Mouse (Mus musculus) leukemia stem cell, adult 10-12 weeks (primary cell): Measurements from ENCODE around the gene Cd300ld3. TPM values are rescaled to one million over a fixed set of nuclear protein-coding genes. Genes with fewer than 3 reads are reported as not detected.

ENCODE experiments used
- polyA plus RNA-seq: library from polyadenylated mRNA; stranded (reverse); fragments of >175 nt; gene quantifications from 2 replicates; pipeline ENCODE4 v1.2.3, GENCODE M21; 2012; ENCODE audit warnings: low replicate concordance

Cd300ld3 gene
- polyA plus RNA-seq = 0.22 and 0.62 TPM in 2 replicates

GRCm38 (mm10) chr11:115048259-115048658 lies at the start of gene Cd300ld3:
Gene Cd300ld3 (minus strand): TSS chr11:115048409.

GRCm38 (mm10) chr11:115091362-115091901 lies 43.2 kb upstream of the Cd300ld3 start, which contains the start of gene Rab37:
Gene Rab37 (plus strand): TSS chr11:115091431.

DNA sequence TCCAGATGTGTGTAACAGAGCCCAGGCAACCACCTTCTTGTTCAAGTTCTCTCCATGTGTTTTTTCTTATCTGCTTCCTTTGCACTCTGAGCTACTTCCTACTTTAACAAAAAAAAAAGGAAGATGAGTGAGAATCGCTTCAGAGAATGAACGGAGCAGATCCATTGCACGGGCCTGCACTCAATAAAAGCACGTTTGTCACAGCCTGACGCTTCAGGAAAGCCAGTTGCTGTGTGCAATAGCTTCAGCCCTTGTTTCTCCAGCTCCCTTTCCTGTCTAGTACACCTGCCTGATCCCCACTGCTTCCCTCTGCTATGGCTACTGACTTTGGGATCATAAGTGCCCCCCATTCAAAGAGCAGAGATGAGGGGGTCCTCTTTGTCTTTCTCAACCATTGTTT lies 13.9 kb upstream of the Cd300ld3 start, which contains the start of gene Cd300e:
Gene Cd300e, minus strand, starts transcription at position 101 of the 400 bp plus-strand sequence.

DNA sequence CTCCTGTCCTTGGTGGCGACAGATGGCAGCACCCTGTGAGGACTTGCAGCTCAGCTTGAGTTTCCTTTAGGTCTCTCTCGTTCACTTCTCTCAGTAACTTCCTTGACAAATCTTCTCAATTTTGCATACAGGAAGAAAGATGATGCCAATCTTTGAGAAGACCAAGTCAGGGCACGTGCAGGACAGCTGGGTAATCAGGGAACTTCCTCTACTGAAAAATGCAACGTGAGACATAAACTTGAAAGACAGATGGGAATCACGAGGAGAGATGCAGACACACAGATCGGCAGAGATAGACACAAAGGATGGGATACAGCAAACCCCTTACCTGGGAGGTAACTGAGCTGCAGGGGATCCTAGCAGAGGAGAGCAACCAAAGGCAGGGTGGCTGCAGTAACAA lies 10.5 kb downstream of the Cd300ld3 start, which contains the start of gene Cd300ld5:
Gene Cd300ld5, minus strand, starts transcription at position 101 of the 400 bp plus-strand sequence.

DNA sequence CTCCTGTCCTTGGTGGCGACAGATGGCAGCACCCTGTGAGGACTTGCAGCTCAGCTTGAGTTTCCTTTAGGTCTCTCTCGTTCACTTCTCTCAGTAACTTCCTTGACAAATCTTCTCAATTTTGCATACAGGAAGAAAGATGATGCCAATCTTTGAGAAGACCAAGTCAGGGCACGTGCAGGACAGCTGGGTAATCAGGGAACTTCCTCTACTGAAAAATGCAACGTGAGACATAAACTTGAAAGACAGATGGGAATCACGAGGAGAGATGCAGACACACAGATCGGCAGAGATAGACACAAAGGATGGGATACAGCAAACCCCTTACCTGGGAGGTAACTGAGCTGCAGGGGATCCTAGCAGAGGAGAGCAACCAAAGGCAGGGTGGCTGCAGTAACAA lies 21.3 kb downstream of the Cd300ld3 start, which contains the start of gene Cd300ld4:
Gene Cd300ld4, minus strand, starts transcription at position 101 of the 400 bp plus-strand sequence.

GRCm38 (mm10) chr11:115016093-115016492 lies 32.1 kb downstream of the Cd300ld3 start, which contains the start of gene Cd300ld2:
Gene Cd300ld2 (minus strand): TSS chr11:115016193.

GRCm38 (mm10) chr11:115001474-115002040 lies 46.7 kb downstream of the Cd300ld3 start, which contains the start of gene Cd300c2:
Gene Cd300c2 (minus strand): TSS chr11:115001880.

Other genes with a start within 250 kb of the Cd300ld3 start
- 0.27 TPM in 1 of 2 replicates, not detected in the other for gene Gpr142, start 249.5 kb downstream of the Cd300ld3 start, polyA plus RNA-seq
- gene Gprc5c, start 197.3 kb downstream of the Cd300ld3 start, polyA plus RNA-seq = 0.29 and 1.8 TPM in 2 replicates
- gene Cd300a, start 158.4 kb downstream of the Cd300ld3 start, polyA plus RNA-seq = 1.1 and 1.4 TPM in 2 replicates
- 0.19 and 0.37 TPM in 2 replicates for gene Cd300lb, start 114.0 kb downstream of the Cd300ld3 start, polyA plus RNA-seq
- gene Cd300c, start 79.3 kb downstream of the Cd300ld3 start, polyA plus RNA-seq = not detected in 2 replicates
- gene Cd300ld, start 58.5 kb downstream of the Cd300ld3 start, polyA plus RNA-seq = 0.15 and 0.30 TPM in 2 replicates
- 0.19 and 0.42 TPM in 2 replicates for gene Cd300c2, start 46.5 kb downstream of the Cd300ld3 start, polyA plus RNA-seq
- gene Cd300ld2, start 32.2 kb downstream of the Cd300ld3 start, polyA plus RNA-seq = not detected in 2 replicates
- gene Cd300ld4, start 21.4 kb downstream of the Cd300ld3 start, polyA plus RNA-seq = not detected in 2 replicates
- 0.62 TPM in 1 of 2 replicates, not detected in the other for gene Cd300ld5, start 10.6 kb downstream of the Cd300ld3 start, polyA plus RNA-seq
- gene Cd300e, start 13.8 kb upstream of the Cd300ld3 start, polyA plus RNA-seq = 0.08 TPM in 2 replicates
- 1.5 TPM in 2 replicates for gene Rab37, start 43.0 kb upstream of the Cd300ld3 start, polyA plus RNA-seq
- 0.87 and 2.4 TPM in 2 replicates for gene Cd300lf, start 85.6 kb upstream of the Cd300ld3 start, polyA plus RNA-seq
- 29.5 and 39.0 TPM in 2 replicates for gene Slc9a3r1, start 114.9 kb upstream of the Cd300ld3 start, polyA plus RNA-seq
- 9.5 and 18.3 TPM in 2 replicates for gene Tmem104, start 139.1 kb upstream of the Cd300ld3 start, polyA plus RNA-seq
- 11.2 and 17.7 TPM in 2 replicates for gene Nat9, start 139.4 kb upstream of the Cd300ld3 start, polyA plus RNA-seq
- 2.6 and 3.5 TPM in 2 replicates for gene Grin2c, start 218.8 kb upstream of the Cd300ld3 start, polyA plus RNA-seq
- 28.9 and 35.2 TPM in 2 replicates for gene Fdxr, start 228.6 kb upstream of the Cd300ld3 start, polyA plus RNA-seq
- 0.05 and 0.08 TPM in 2 replicates for gene Fads6, start 249.3 kb upstream of the Cd300ld3 start, polyA plus RNA-seq